Mouse (Mus musculus): ENCODE results near the gene Abhd12. TPM values are rescaled to one million over a fixed set of nuclear protein-coding genes. Genes with fewer than 3 reads are reported as not detected.
A peak's percentile ranks its signal among the peaks of the same experiment; 100 is the strongest.

Abhd12 gene
- total and polyA plus RNA-seq, 2 experiments from 2014 or later = 150 to 152 TPM

DNA sequence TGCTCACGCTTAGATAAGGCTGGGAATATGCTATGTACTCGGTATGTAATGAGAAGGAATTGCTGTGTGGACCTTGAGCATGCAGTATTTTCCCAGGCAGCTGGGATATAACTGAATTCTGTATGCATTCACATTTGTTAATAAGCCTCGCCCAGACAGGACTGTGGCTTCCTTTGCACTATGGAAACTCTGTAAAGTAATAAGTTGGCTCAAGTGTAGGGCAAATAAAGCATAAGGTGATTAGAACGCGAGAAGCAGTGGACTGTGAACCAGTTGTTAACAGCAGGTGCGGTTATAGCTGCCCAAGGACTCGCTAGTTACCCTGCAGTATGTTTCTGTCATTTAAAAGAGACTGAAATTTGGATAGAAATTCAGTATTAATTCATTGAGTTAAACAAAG lies 106.5 kb downstream of the Abhd12 start:
- 85% methylated on average over 7 of the region's 7 CpGs for WGBS
- peaks cover 47% of the 10 kb centered on the region for H3K36me3 ChIP-seq (ENCODE audit: insufficient read depth)
- no peak for ATAC-seq

DNA sequence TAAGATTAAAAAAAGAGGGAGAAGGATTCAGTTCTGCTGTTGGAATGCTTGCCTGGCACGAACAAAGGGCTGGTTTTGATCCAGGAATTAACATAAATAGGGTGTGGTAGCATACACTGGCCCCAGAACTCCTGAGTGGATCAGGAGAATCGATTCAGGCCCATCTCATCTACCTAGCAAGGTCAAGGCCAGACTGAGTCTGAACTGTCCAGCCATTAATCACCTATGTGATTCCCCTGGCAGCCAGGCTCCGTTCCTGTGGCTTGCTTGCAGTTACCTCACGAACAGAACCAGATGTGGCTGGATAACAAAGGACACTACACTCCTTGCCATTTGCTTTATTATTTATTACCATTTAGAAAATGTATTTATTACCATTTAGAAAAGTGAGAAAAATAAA lies 111.2 kb downstream of the Abhd12 start:
- Histone ChIP-seq H3K27me3 (ENCODE audit: insufficient read depth, low read length) (no peaks in the 10 kb centered on the region), H3K4me1 (ENCODE audit: insufficient read depth) (peaks cover 8% of the 10 kb centered on the region; the same call in 1 of the 2 replicates), H3K36me3 (ENCODE audit: insufficient read depth) (peaks cover 27% of the 10 kb centered on the region), H3K9ac (no peak overlapping the region), H3K27ac (ENCODE audit: low read depth, low read length) (no peak overlapping the region), H3K4me3 (ENCODE audit: low read depth, low read length) (no peak overlapping the region), H3K4me2 (ENCODE audit: low read depth) (no peak overlapping the region), H3K9me3 (ENCODE audit: low read length) (no peaks in the 10 kb centered on the region)
- DNase-seq (no peak), ATAC-seq (no peak)
- TF ChIP-seq CTCF (IDR thresholded peaks at IDR 0.05; ENCODE audit: low read depth) = no peak
- 78% methylated on average over 4 of the region's 4 CpGs for WGBS

More for the DNA sequence above, 106.5 kb downstream of the Abhd12 start:
- no peak for DNase-seq
- H3K9me3 ChIP-seq (ENCODE audit: low read length) = no peaks in the 10 kb centered on the region
- H3K4me1 ChIP-seq (ENCODE audit: insufficient read depth) = no peaks in the 10 kb centered on the region
- no peak for TF ChIP-seq CTCF (IDR thresholded peaks at IDR 0.05; ENCODE audit: low read depth)
- no peak overlapping the region for H3K4me3 ChIP-seq (ENCODE audit: low read depth, low read length)
- H3K27ac ChIP-seq (ENCODE audit: low read depth, low read length) = no peak overlapping the region
- H3K9ac ChIP-seq = no peak overlapping the region
- H3K4me2 ChIP-seq (ENCODE audit: low read depth) = no peak overlapping the region
- no peaks in the 10 kb centered on the region for H3K27me3 ChIP-seq (ENCODE audit: insufficient read depth, low read length)

- WGBS = 31% methylated on average over 4 of the region's 4 CpGs
- Histone ChIP-seq H3K4me2 (ENCODE audit: low read depth) (peak overlapping the region; percentile 33), H3K27me3 (ENCODE audit: insufficient read depth, low read length) (no peaks in the 10 kb centered on the region), H3K4me3 (ENCODE audit: low read depth, low read length) (no peak overlapping the region), H3K36me3 (ENCODE audit: insufficient read depth) (peaks cover 3% of the 10 kb centered on the region), H3K4me1 (ENCODE audit: insufficient read depth) (peaks cover 12% of the 10 kb centered on the region), H3K9ac (peak overlapping the region; percentile 28; the same call in 1 of the 2 replicates), H3K27ac (ENCODE audit: low read depth, low read length) (peak overlapping the region; percentile 16; the same call in 1 of the 2 replicates), H3K9me3 (ENCODE audit: low read length) (no peaks in the 10 kb centered on the region)
- ATAC-seq (no peak), DNase-seq (peak; percentile 74)
- TF ChIP-seq CTCF (IDR thresholded peaks at IDR 0.05; ENCODE audit: low read depth) = 0 out of 2 replicates have a peak, but pooled peaks have one; percentile 10
Measured at GRCm38 (mm10) chr2:150788768-150789550, 115.6 kb downstream of the Abhd12 start.

- DNase-seq (peak; percentile 41), ATAC-seq (peak; percentile 42)
- Histone ChIP-seq H3K9ac (peak overlapping the region; percentile 70), H3K9me3 (ENCODE audit: low read length) (no peaks in the 10 kb centered on the region), H3K27me3 (ENCODE audit: insufficient read depth, low read length) (no peaks in the 10 kb centered on the region), H3K4me2 (ENCODE audit: low read depth) (peak overlapping the region; percentile 83), H3K36me3 (ENCODE audit: insufficient read depth) (no peaks in the 10 kb centered on the region; the same call in 1 of the 2 replicates), H3K27ac (ENCODE audit: low read depth, low read length) (no peak overlapping the region), H3K4me3 (ENCODE audit: low read depth, low read length) (peak overlapping the region; percentile 88), H3K4me1 (ENCODE audit: insufficient read depth) (peaks cover 12% of the 10 kb centered on the region)
- 2% methylated on average over 23 of the region's 23 CpGs for WGBS
- no peak for TF ChIP-seq CTCF (IDR thresholded peaks at IDR 0.05; ENCODE audit: low read depth)
Measured at GRCm38 (mm10) chr2:150787234-150787771, 117.2 kb downstream of the Abhd12 start.

GRCm38 (mm10) chr2:150786251-150787180 lies 118.0 kb downstream of the Abhd12 start, which contains the start of gene Pygb:
TSS of gene Pygb (plus strand) at chr2:150786735.
- no peaks in the 10 kb centered on the region for H3K27me3 ChIP-seq (ENCODE audit: insufficient read depth, low read length)
- WGBS = 3% methylated on average over 58 of the region's 58 CpGs
- peak; percentile 5 for TF ChIP-seq CTCF (IDR thresholded peaks at IDR 0.05; ENCODE audit: low read depth)

GRCm38 (mm10) chr2:150782801-150783200 lies 121.7 kb downstream of the Abhd12 start:
- Histone ChIP-seq H3K27me3 (ENCODE audit: insufficient read depth, low read length) (no peaks in the 10 kb centered on the region), H3K36me3 (ENCODE audit: insufficient read depth) (no peaks in the 10 kb centered on the region), H3K4me2 (ENCODE audit: low read depth) (no peak overlapping the region), H3K4me3 (ENCODE audit: low read depth, low read length) (no peak overlapping the region), H3K4me1 (ENCODE audit: insufficient read depth) (peaks cover 4% of the 10 kb centered on the region), H3K9ac (no peak overlapping the region), H3K9me3 (ENCODE audit: low read length) (no peaks in the 10 kb centered on the region), H3K27ac (ENCODE audit: low read depth, low read length) (no peak overlapping the region)
- WGBS = 79% methylated on average over 2 of the region's 2 CpGs
- ATAC-seq (no peak), DNase-seq (no peak)
- TF ChIP-seq CTCF (IDR thresholded peaks at IDR 0.05; ENCODE audit: low read depth) = no peak

More at GRCm38 (mm10) chr2:150786251-150787180, 118.0 kb downstream of the Abhd12 start, which contains the start of gene Pygb:
- H3K36me3 ChIP-seq (ENCODE audit: insufficient read depth) = no peaks in the 10 kb centered on the region; the same call in 1 of the 2 replicates
- peaks cover 12% of the 10 kb centered on the region for H3K4me1 ChIP-seq (ENCODE audit: insufficient read depth)
- H3K9me3 ChIP-seq (ENCODE audit: low read length) = no peaks in the 10 kb centered on the region
- ATAC-seq = peak; percentile 98
- peak within 1 kb of the TSS; percentile 83 for H3K4me2 ChIP-seq (ENCODE audit: low read depth)
- peak; percentile 94 for DNase-seq
- H3K9ac ChIP-seq = peak within 1 kb of the TSS; percentile 70
- peak within 1 kb of the TSS; percentile 88 for H3K4me3 ChIP-seq (ENCODE audit: low read depth, low read length)
- H3K27ac ChIP-seq (ENCODE audit: low read depth, low read length) = peak within 1 kb of the TSS; percentile 79

Other genes with a start within 250 kb of the Abhd12 start
- gene Acss1, start 236.2 kb downstream of the Abhd12 start, total RNA-seq (2014; rRNA removed) = 16.9 and 17.8 TPM in 2 replicates
- gene Acss1, start 236.2 kb downstream of the Abhd12 start, polyA plus RNA-seq (2015; fragmentation: Nextera tagmentation; extraction: Ambion mirVana) = 8.2 and 14.1 TPM in 2 replicates
- not detected in 2 replicates for gene Vsx1, start 215.4 kb downstream of the Abhd12 start, total RNA-seq (2014; rRNA removed)
- gene Vsx1, start 215.4 kb downstream of the Abhd12 start, polyA plus RNA-seq (2015; fragmentation: Nextera tagmentation; extraction: Ambion mirVana) = 0.06 and 0.13 TPM in 2 replicates
- 74.3 and 93.6 TPM in 2 replicates for gene Entpd6, start 155.7 kb downstream of the Abhd12 start, total RNA-seq (2014; rRNA removed)
- gene Entpd6, start 155.7 kb downstream of the Abhd12 start, polyA plus RNA-seq (2015; fragmentation: Nextera tagmentation; extraction: Ambion mirVana) = 57.7 and 76.0 TPM in 2 replicates
- gene Pygb, start 118.0 kb downstream of the Abhd12 start, total RNA-seq (2014; rRNA removed) = 146 and 174 TPM in 2 replicates
- gene Pygb, start 118.0 kb downstream of the Abhd12 start, polyA plus RNA-seq (2015; fragmentation: Nextera tagmentation; extraction: Ambion mirVana) = 81.3 and 102 TPM in 2 replicates
- 11.2 and 12.8 TPM in 2 replicates for gene Gins1, start 659 bp upstream of the Abhd12 start, total RNA-seq (2014; rRNA removed)
- 15.5 and 17.5 TPM in 2 replicates for gene Gins1, start 659 bp upstream of the Abhd12 start, polyA plus RNA-seq (2015; fragmentation: Nextera tagmentation; extraction: Ambion mirVana)
- gene Ninl, start 134.6 kb upstream of the Abhd12 start, total RNA-seq (2014; rRNA removed) = 7.4 and 14.9 TPM in 2 replicates
- 2.6 and 4.7 TPM in 2 replicates for gene Ninl, start 134.6 kb upstream of the Abhd12 start, polyA plus RNA-seq (2015; fragmentation: Nextera tagmentation; extraction: Ambion mirVana)
- 13.1 and 14.0 TPM in 2 replicates for gene Nanp, start 134.7 kb upstream of the Abhd12 start, total RNA-seq (2014; rRNA removed)
- gene Nanp, start 134.7 kb upstream of the Abhd12 start, polyA plus RNA-seq (2015; fragmentation: Nextera tagmentation; extraction: Ambion mirVana) = 29.1 and 31.4 TPM in 2 replicates
- not detected in 2 replicates for gene Gm14151, start 187.6 kb upstream of the Abhd12 start, total RNA-seq (2014; rRNA removed)
- not detected in 2 replicates for gene Gm14151, start 187.6 kb upstream of the Abhd12 start, polyA plus RNA-seq (2015; fragmentation: Nextera tagmentation; extraction: Ambion mirVana)
- not detected in 2 replicates for gene Gm14147, start 193.5 kb upstream of the Abhd12 start, total RNA-seq (2014; rRNA removed)
- gene Gm14147, start 193.5 kb upstream of the Abhd12 start, polyA plus RNA-seq (2015; fragmentation: Nextera tagmentation; extraction: Ambion mirVana) = not detected in 2 replicates

Data from forebrain, postnatal 0 days (tissue).